Mouse (Mus musculus): ENCODE results near the gene Nedd1.

- TF ChIP-seq CTCF (IDR thresholded peaks at IDR 0.05; ENCODE audit: control insufficient read depth, insufficient read depth, low read length) (no peak), POLR2A (IDR thresholded peaks at IDR 0.05; ENCODE audit: borderline replicate concordance, control insufficient read depth, low read depth, low read length) (no peak)
Measured at GRCm38 (mm10) chr10:92728723-92729122, 6.5 kb upstream of the Nedd1 start.

All from bone marrow, adult 2 months (tissue).